Mouse (Mus musculus) WW6 (cell line): ENCODE measurements around the gene Mad1l1.
A peak's percentile ranks its signal among the peaks of the same experiment; 100 is the strongest.

ENCODE experiments used
- DNase-seq: peaks from one replicate; pipeline ENCODE4 v3.0.0-alpha.2; 2013; ENCODE audit warnings: low read depth, low spot score

The Mad1l1 gene

GRCm38 (mm10) chr5:140331615-140332512 is 10.5 kb upstream of the Mad1l1 start, which contains the start of gene Mrm2:
Gene Mrm2 (minus strand): TSS chr5:140331898.
- DNase-seq: peak; percentile 86

- no peak for DNase-seq
Observed at GRCm38 (mm10) chr5:140324058-140324457, 2.7 kb upstream of the Mad1l1 start.

GRCm38 (mm10) chr5:140321756-140322575 is 614 bp upstream of the Mad1l1 start:
- DNase-seq: no peak

GRCm38 (mm10) chr5:140316716-140317115 is 4.6 kb downstream of the Mad1l1 start:
- DNase-seq: no peak

GRCm38 (mm10) chr5:140307602-140308001 is 13.8 kb downstream of the Mad1l1 start:
- no peak for DNase-seq

- DNase-seq: no peak
Observed at GRCm38 (mm10) chr5:140306016-140306415, 15.3 kb downstream of the Mad1l1 start.

- no peak for DNase-seq
Observed at GRCm38 (mm10) chr5:140298291-140298690, 23.1 kb downstream of the Mad1l1 start.

- no peak for DNase-seq
Observed at GRCm38 (mm10) chr5:140292152-140292551, 29.2 kb downstream of the Mad1l1 start.

GRCm38 (mm10) chr5:140289161-140289560 is 32.2 kb downstream of the Mad1l1 start:
- no peak for DNase-seq

- DNase-seq: no peak
Observed at GRCm38 (mm10) chr5:140288287-140288686, 33.1 kb downstream of the Mad1l1 start.

GRCm38 (mm10) chr5:140284761-140285160 is 36.6 kb downstream of the Mad1l1 start:
- DNase-seq: no peak

- DNase-seq: no peak
Observed at GRCm38 (mm10) chr5:140284011-140284410, 37.3 kb downstream of the Mad1l1 start.

- no peak for DNase-seq
Observed at GRCm38 (mm10) chr5:140282900-140283299, 38.5 kb downstream of the Mad1l1 start.

- DNase-seq: peak; percentile 72
Observed at GRCm38 (mm10) chr5:140282376-140282775, 39.0 kb downstream of the Mad1l1 start.

- no peak for DNase-seq
Observed at GRCm38 (mm10) chr5:140280205-140280604, 41.1 kb downstream of the Mad1l1 start.

- DNase-seq: no peak
Observed at GRCm38 (mm10) chr5:140276779-140277178, 44.6 kb downstream of the Mad1l1 start.

- DNase-seq: no peak
Observed at GRCm38 (mm10) chr5:140270976-140271685, 50.2 kb downstream of the Mad1l1 start.

- DNase-seq: no peak
Observed at GRCm38 (mm10) chr5:140268396-140268795, 53.0 kb downstream of the Mad1l1 start.

GRCm38 (mm10) chr5:140267061-140267460 is 54.3 kb downstream of the Mad1l1 start:
- no peak for DNase-seq

- no peak for DNase-seq
Observed at GRCm38 (mm10) chr5:140264825-140265575, 56.4 kb downstream of the Mad1l1 start.
